Mouse (Mus musculus) layer of hippocampus, adult 9-11 months (tissue): Measurements from ENCODE around the gene Pcgf5.

Experiments
- DNase-seq: peaks from one replicate; pipeline ENCODE4 v3.0.0; 2022

Pcgf5 gene

GRCm38 (mm10) chr19:36497067-36497466 lies 149.0 kb downstream of the Pcgf5 start:
- DNase-seq = peak; percentile 23

- no peak for DNase-seq
Measured at GRCm38 (mm10) chr19:36497744-36498143, 149.6 kb downstream of the Pcgf5 start.

GRCm38 (mm10) chr19:36504716-36505115 lies 156.6 kb downstream of the Pcgf5 start:
- DNase-seq = no peak
